Mouse (Mus musculus): ENCODE data around the gene Pth2. TPM values are rescaled to one million over a fixed set of nuclear protein-coding genes. Genes with fewer than 3 reads are reported as not detected.

Gene Pth2
- total and polyA plus RNA-seq, 3 experiments = not detected

DNA sequence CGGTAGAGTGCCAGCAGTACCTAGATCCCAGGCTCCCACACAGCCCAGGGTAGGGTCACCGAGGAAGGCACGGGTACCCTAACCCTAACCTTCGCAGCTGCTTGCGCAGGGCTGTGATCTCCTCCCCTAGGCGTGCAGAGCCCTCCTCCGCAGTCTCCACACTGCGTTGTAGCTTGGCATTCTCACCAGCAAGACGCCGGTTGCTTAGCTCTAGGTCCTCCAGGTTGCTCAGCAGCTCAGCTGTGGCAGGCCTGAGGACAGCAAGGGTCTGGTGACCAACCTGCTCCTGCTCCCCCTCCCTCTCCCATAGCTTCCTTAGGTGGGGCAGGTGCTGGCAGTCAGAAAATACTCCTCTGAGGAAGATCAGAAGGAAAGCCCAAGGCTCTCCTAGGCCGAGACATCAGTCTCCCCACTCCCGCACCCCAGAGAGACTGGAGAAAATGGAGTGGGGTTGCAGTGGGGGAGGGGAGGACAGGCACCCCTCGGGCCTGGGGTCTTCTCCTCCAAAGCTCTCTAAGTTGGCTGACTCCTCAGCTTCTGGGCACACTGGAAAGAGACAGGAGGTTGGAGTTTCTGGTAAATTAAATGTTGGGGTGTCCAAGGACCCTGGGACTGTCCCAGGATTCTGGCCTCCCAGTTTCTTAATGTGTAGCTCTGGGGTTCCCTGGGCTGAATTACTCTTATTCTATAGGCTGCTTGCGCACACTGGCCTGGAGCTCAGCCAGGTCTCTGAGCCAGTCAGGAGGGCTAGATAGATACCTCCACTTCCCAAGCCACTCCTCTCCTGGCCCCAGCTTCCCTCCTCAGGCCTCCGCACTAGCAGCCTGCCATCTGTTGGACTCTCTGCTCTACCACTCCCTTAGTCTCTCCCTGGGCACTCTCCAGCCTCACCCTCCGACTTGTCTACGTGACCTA, 13.3 kb downstream of the Pth2 start:
- in situ Hi-C loops (cut with MboI; ENCODE audit: low pct_ligation_motif_present, low pct_unique_long_range_greater_than_20kb, low sequenced_read_pairs) (no loop called here), dilution Hi-C loops (cut with MboI; ENCODE audit: extremely low pct_ligation_motif_present, extremely low pct_unique_long_range_greater_than_20kb, low sequenced_read_pairs) (no loop called here)
- Histone ChIP-seq H3K36me3 (replicated peaks in 1 of 2; ENCODE audit: control insufficient read depth in 1 of 2, insufficient read depth in 1 of 2, low read length in 1 of 2) (no peaks in the 10 kb centered on the region), H3K27me3 (replicated peaks) (peaks cover 77% of the 10 kb centered on the region), H3K27ac (ENCODE audit: insufficient read depth, low read depth) (no peak overlapping the region), H3K9me3 (replicated peaks; ENCODE audit: low read length) (no peaks in the 10 kb centered on the region), H3K79me2 (replicated peaks; ENCODE audit: control insufficient read depth, extremely low read depth, insufficient read depth, poor library complexity, severe bottlenecking) (no peaks in the 10 kb centered on the region), H3K9ac (ENCODE audit: insufficient read depth, low read depth) (no peak overlapping the region), H3K4me1 (ENCODE audit: control insufficient read depth in 1 of 2, insufficient read depth in 2 of 2) (peaks cover 0 to 22% of the 10 kb centered on the region in 2 experiments; a peak in 3 of 4 replicates), H3K4me3 (replicated peaks in 1 of 3; ENCODE audit: low read depth in 2 of 3, low read length in 2 of 3, poor library complexity in 1 of 3) (no peak overlapping the region), H3K4me2 (ENCODE audit: insufficient read depth, low read depth, poor library complexity, severe bottlenecking) (no peak overlapping the region)
- TF ChIP-seq RAD21 (IDR thresholded peaks at IDR 0.05; ENCODE audit: low read depth, low read length) (no peak), IRF4 (IDR thresholded peaks at IDR 0.05; ENCODE audit: low read depth, low read length) (no peak), JUN (IDR thresholded peaks at IDR 0.05; ENCODE audit: insufficient read depth, low read depth, low read length) (no peak), NRF1 (IDR thresholded peaks at IDR 0.05; ENCODE audit: low read depth, low read length) (no peak), MYC (IDR thresholded peaks at IDR 0.05; ENCODE audit: low read depth, low read length) (no peak), GABPA (IDR thresholded peaks at IDR 0.05; ENCODE audit: insufficient replicate concordance, low read depth, low read length) (no peak), ZKSCAN1 (IDR thresholded peaks at IDR 0.05; ENCODE audit: borderline replicate concordance, low read depth, low read length) (no peak), CTCF (conservative IDR thresholded peaks at IDR 0.05 in 1 of 2, IDR thresholded peaks at IDR 0.05 in 1 of 2; ENCODE audit: low read depth in 2 of 2, low read length in 2 of 2) (no peak), SIN3A (IDR thresholded peaks at IDR 0.05; ENCODE audit: low read length) (no peak), TCF12 (IDR thresholded peaks at IDR 0.05; ENCODE audit: low read depth, low read length) (no peak), KAT2A (IDR thresholded peaks at IDR 0.05; ENCODE audit: insufficient replicate concordance, low read length) (no peak), NELFE (IDR thresholded peaks at IDR 0.05; ENCODE audit: low read depth, low read length) (no peak), BHLHE40 (IDR thresholded peaks at IDR 0.05; ENCODE audit: low read depth, low read length) (no peak), ZMIZ1 (IDR thresholded peaks at IDR 0.05; ENCODE audit: low read depth, low read length) (no peak), USF1 (IDR thresholded peaks at IDR 0.05; ENCODE audit: low read depth, low read length) (no peak), ZNF384 (IDR thresholded peaks at IDR 0.05; ENCODE audit: low read depth, low read length) (no peak), TBP (conservative IDR thresholded peaks at IDR 0.05; ENCODE audit: low read depth, low read length) (no peak), E2F4 (IDR thresholded peaks at IDR 0.05; ENCODE audit: insufficient replicate concordance, low read depth, low read length) (no peak), PAX5 (IDR thresholded peaks at IDR 0.05; ENCODE audit: low read length) (no peak)
- DNase-seq (ENCODE audit: extremely low read depth) = no peak
